Mouse (Mus musculus) intestine, embryonic 14.5 days (tissue): ENCODE data around the gene Ensa. TPM values are rescaled to one million over a fixed set of nuclear protein-coding genes. Genes with fewer than 3 reads are reported as not detected.
"Not testable (repeated sequence)": the region's sequence is repeated elsewhere in the genome, so short reads cannot be mapped to it uniquely, and the experiment has no call there.

ENCODE experiments used
- ATAC-seq: fragments of 200-750 bp; cut with Nextera tagmentation; replicated peaks from 2 replicates; pipeline ENCODE4 v1.8.0; 2017; ENCODE audit warnings: low read depth, moderate number of reproducible peaks, moderate TSS enrichment, moderate library complexity; ENCODE audit not compliant: low FRiP score, low TSS enrichment
- DNase-seq: peaks from one replicate; pipeline ENCODE4 v3.0.0-alpha.2; 2018; ENCODE audit warnings: low spot score
- H3K27ac ChIP-seq: fragments of 300-500 bp; sonication (generic); 2 replicates; pipeline ENCODE4 v1.5.1; 2014; ENCODE audit warnings: low read depth, mild to moderate bottlenecking, control low read depth
- H3K27me3 ChIP-seq: fragments of 300-500 bp; sonication (generic); replicated peaks from 2 replicates; pipeline ENCODE4 v1.6.1; 2014; ENCODE audit warnings: low read length, control low read depth; ENCODE audit not compliant: control insufficient read depth, insufficient read depth
- H3K36me3 ChIP-seq: fragments of 300-500 bp; sonication (generic); 2 replicates; pipeline ENCODE4 v1.6.1; 2014; ENCODE audit warnings: low read length, control low read depth; ENCODE audit not compliant: control insufficient read depth, insufficient read depth
- H3K4me1 ChIP-seq: fragments of 300-500 bp; sonication (generic); replicated peaks from 2 replicates; pipeline ENCODE4 v1.6.1; 2014; ENCODE audit warnings: low read length, control low read depth, mixed read lengths; ENCODE audit not compliant: control insufficient read depth, insufficient read depth
- H3K4me2 ChIP-seq: fragments of 300-500 bp; sonication (generic); 2 replicates; pipeline ENCODE4 v1.6.1; 2014; ENCODE audit warnings: low read length
- H3K4me3 ChIP-seq: fragments of 300-500 bp; sonication (generic); 2 replicates; pipeline ENCODE4 v1.5.1; 2014; ENCODE audit warnings: low read depth, low read length, control low read depth, mixed read lengths
- H3K9ac ChIP-seq: fragments of 300-500 bp; sonication (generic); 2 replicates; pipeline ENCODE4 v1.6.1; 2014; ENCODE audit warnings: mild to moderate bottlenecking, low read length
- H3K9me3 ChIP-seq: fragments of 300-500 bp; sonication (generic); 2 replicates; pipeline ENCODE4 v1.6.1; 2016; ENCODE audit warnings: low read length, control low read depth; ENCODE audit not compliant: control insufficient read depth
- WGBS: fragments of 180-500 bp; shearing (Covaris S2); extraction: QIAGEN DNeasy Blood & Tissue Kit; methylation state at CpG from one replicate; pipeline ENCODE4 v1.1.7; 2014; 5-methylcytosine and 5-hydroxymethylcytosine counted together
- polyA plus RNA-seq: library from polyadenylated mRNA; unstranded; fragments of >200 nt; fragmentation: Nextera tagmentation; extraction: Ambion mirVana; gene quantifications from 2 replicates; pipeline ENCODE4 v1.2.1, GENCODE M21; 2014

The Ensa gene
- polyA plus RNA-seq, 1 experiment from 2014 or later, result 71.8 TPM

DNA sequence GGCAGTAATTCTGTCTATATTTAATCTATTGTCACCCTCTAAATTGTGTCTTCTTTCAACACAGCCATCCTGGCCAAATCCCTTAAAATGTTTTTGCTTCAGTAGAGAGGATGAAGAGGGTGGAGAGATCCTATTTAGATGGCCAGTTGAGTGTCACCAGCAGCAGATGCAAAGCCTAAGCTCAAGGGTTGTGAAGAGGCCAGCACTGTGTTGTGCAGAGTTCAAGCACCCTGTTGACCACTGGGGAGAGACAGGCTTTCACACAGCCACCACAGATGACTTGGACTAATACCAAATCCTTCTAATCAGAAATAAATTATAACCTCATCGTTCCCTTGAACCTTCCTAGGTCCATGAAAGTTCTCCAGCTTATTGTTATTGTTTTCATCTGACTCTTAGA lies 6.3 kb upstream of the Ensa start:
- H3K4me3 ChIP-seq, result no peak overlapping the region
- H3K9ac ChIP-seq, result no peak overlapping the region
- H3K27me3 ChIP-seq, result no peaks in the 10 kb centered on the region
- H3K27ac ChIP-seq, result no peak overlapping the region
- no peak overlapping the region for H3K4me2 ChIP-seq
- DNase-seq (no peak), ATAC-seq (no peak)
- 48% methylated on average over 1 of the region's 1 CpGs for WGBS
- H3K9me3 ChIP-seq, result no peaks in the 10 kb centered on the region
- H3K4me1 ChIP-seq, result no peaks in the 10 kb centered on the region
- H3K36me3 ChIP-seq, result peaks cover 42% of the 10 kb centered on the region

DNA sequence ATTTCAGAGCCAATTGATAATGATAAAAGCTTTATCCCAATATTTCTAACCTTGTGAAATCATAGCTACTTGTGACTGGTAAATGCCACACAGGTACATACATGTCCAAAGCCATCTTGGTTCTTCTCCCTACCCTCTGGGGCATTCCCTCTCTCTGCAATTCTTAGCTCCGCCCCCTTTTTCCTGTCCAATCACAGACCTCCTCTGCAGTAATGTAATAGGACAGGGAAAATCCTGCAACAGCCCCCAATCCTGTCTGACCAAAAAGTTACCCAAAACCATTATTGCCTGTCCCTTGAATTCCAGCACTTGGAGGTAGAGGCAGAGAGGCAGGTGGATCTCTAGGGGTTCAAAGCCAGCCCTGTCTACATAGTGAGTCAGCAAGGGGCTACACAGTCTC lies 3.6 kb upstream of the Ensa start:
- Histone ChIP-seq H3K4me2 (no peak overlapping the region), H3K27ac (no peak overlapping the region), H3K4me1 (peaks cover 7% of the 10 kb centered on the region; the same call in 1 of the 2 replicates), H3K9ac (no peak overlapping the region), H3K9me3 (no peaks in the 10 kb centered on the region), H3K36me3 (peaks cover 35% of the 10 kb centered on the region), H3K27me3 (no peaks in the 10 kb centered on the region), H3K4me3 (no peak overlapping the region)
- WGBS, result 85% methylated on average over 1 of the region's 1 CpGs
- no peak for ATAC-seq
- DNase-seq, result no peak

DNA sequence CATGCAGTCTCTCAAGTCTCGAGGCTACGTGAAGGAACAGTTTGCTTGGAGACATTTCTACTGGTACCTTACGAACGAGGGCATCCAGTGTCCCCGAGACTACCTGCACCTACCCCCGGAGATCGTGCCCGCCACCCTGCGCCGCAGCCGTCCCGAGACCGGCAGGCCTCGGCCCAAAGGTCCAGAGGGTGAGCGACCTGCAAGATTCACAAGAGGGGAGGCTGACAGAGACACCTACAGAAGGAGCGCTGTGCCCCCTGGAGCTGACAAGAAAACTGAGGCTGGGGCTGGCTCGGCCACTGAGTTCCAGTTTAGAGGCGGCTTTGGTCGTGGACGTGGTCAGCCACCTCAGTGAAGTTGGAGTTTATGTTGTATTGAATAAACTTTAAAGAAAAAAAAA lies 2.4 kb upstream of the Ensa start:
- not testable (repeated sequence) for ATAC-seq
- WGBS, result 92% methylated on average over 19 of the region's 20 CpGs

DNA sequence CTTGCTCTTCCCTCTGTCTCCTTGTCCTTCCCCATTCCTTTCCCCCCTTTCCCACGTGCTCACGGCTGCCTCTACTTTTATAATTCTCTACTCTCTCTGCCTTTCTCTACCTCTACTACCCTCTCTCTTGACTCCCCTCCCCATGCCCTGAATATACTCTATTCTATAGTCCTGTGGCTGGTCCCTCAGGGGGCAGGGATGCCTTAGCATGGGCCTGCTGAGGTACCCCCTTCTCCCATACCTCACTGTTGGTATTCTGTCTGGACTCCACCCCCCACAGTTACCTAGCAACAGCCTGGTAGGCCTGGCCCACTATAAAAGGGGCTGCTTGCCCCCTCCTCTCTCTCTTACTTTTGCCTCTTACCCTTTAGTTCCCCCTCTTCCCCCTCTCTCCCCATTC lies 1.2 kb upstream of the Ensa start:
- H3K4me2 ChIP-seq, result no peak overlapping the region
- no peaks in the 10 kb centered on the region for H3K27me3 ChIP-seq
- DNase-seq (no peak), ATAC-seq (no peak)
- no peak overlapping the region for H3K4me3 ChIP-seq
- H3K27ac ChIP-seq, result no peak overlapping the region
- peaks cover 8% of the 10 kb centered on the region; the same call in 1 of the 2 replicates for H3K4me1 ChIP-seq
- H3K9ac ChIP-seq, result no peak overlapping the region
- peaks cover 33% of the 10 kb centered on the region for H3K36me3 ChIP-seq
- WGBS, result 56% methylated on average over 2 of the region's 2 CpGs
- no peaks in the 10 kb centered on the region for H3K9me3 ChIP-seq

More for the DNA sequence above, 2.4 kb upstream of the Ensa start:
- not testable (repeated sequence) for H3K27ac ChIP-seq, H3K9ac ChIP-seq, DNase-seq, H3K27me3 ChIP-seq, H3K9me3 ChIP-seq, H3K4me2 ChIP-seq, H3K4me3 ChIP-seq, H3K4me1 ChIP-seq
- H3K36me3 ChIP-seq, result peaks cover 32% of the 10 kb centered on the region

DNA sequence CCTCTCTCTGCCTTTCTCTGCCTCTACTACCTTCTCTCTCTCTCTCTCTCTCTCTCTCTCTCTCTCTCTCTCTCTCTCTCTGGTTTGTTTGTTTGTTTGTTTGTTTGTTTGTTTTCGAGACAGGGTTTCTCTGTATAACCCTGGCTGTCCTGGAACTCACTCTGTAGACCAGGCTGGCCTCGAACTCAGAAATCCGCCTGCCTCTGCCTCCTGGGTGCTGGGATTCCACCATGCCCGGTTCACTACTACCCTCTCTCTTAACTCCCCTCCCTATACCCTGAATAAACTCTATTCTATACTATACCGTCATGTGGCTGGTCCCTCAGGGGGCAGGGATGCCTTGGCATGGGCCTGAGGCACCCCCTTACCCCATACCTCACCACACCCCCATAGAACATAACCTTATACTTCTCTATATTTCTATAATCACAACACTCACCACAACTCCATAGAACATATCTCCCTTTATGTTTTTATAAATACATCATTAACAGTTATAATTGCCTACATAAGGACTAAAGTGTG lies 740 bp upstream of the Ensa start:
- H3K27ac ChIP-seq, result peak overlapping the region; percentile 88
- not testable (repeated sequence) for H3K9me3 ChIP-seq, DNase-seq, ATAC-seq, H3K27me3 ChIP-seq, H3K4me1 ChIP-seq
- H3K9ac ChIP-seq, result peak overlapping the region; percentile 47
- peak overlapping the region; percentile 64 for H3K4me3 ChIP-seq
- 66% methylated on average over 5 of the region's 5 CpGs for WGBS
- peaks cover 35% of the 10 kb centered on the region for H3K36me3 ChIP-seq
- peak overlapping the region; percentile 57 for H3K4me2 ChIP-seq

DNA sequence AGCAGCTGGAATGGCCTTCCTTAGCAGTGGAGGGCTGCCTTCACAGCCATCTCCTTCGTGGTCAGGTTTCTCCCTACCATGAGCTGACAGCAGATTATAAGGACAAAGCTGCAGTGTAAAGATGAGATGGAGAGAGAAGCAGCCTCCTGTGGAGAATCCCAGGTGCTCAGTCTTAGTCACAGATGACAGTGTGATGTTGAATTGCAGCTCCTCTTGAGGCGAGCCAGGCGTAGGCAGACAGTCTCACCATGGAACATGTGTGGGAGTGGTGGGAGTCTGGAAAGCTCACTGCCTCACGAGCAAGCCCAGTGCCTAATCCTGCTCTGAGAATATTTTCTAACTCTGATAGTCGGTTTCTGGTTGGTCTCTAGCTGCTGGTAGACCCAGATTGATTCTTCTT lies 3.0 kb downstream of the Ensa start:
- Histone ChIP-seq H3K36me3 (peaks cover 62% of the 10 kb centered on the region), H3K4me2 (no peak overlapping the region), H3K9me3 (no peaks in the 10 kb centered on the region), H3K9ac (no peak overlapping the region), H3K27me3 (no peaks in the 10 kb centered on the region), H3K4me1 (peaks cover 8% of the 10 kb centered on the region; the same call in 1 of the 2 replicates), H3K27ac (no peak overlapping the region), H3K4me3 (no peak overlapping the region)
- no peak for DNase-seq
- WGBS, result 78% methylated on average over 5 of the region's 5 CpGs
- no peak for ATAC-seq

DNA sequence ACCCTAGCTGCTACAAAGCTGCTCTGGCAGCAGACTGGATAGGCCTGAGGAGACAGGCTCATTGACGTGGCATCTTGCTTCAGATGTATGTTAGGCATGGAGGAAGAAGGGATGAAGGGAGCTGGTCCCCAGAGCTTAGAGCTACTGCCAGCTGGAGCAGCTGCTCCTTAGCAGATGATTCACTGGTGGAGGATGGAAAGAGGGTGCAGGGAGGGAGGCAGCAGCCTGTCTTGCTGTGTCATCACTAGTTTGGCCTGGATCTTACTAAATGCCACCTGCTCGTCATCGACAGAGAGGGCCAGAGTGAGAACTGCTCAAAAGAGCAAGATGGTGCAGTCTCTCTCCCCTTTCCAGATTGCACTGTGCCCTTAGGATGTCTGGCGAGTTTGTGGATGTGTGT lies 5.0 kb downstream of the Ensa start:
- H3K9me3 ChIP-seq, result no peaks in the 10 kb centered on the region
- ATAC-seq, result no peak
- no peak for DNase-seq
- no peak overlapping the region for H3K4me2 ChIP-seq
- H3K4me3 ChIP-seq, result no peak overlapping the region
- no peaks in the 10 kb centered on the region for H3K27me3 ChIP-seq
- 89% methylated on average over 4 of the region's 4 CpGs for WGBS
- peaks cover 81% of the 10 kb centered on the region for H3K36me3 ChIP-seq
- peaks cover 8% of the 10 kb centered on the region; the same call in 1 of the 2 replicates for H3K4me1 ChIP-seq
- H3K27ac ChIP-seq, result no peak overlapping the region
- H3K9ac ChIP-seq, result no peak overlapping the region

DNA sequence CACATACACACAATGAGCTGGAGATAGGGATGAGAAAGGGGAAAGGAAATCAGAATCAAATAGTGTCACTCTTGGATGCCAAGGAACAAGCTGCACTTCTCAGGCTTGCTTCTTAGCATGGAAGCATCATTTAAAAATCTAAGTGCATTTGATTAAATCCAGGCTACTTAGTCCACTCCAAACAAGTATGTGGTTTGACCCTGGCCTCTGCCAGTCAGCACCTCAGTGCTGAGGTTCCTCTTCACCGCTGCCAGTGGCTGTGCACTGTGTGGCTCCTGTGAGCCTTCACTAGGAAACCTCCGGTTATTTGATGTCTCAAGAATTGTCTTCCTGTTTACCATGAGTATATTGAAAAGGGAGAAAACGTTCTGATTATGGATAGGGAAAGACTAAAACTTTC lies 6.1 kb downstream of the Ensa start:
- 76% methylated on average over 3 of the region's 3 CpGs for WGBS
- H3K4me1 ChIP-seq, result peaks cover 5% of the 10 kb centered on the region; the same call in 1 of the 2 replicates
- H3K27ac ChIP-seq, result no peak overlapping the region
- H3K9me3 ChIP-seq, result no peaks in the 10 kb centered on the region
- no peak overlapping the region for H3K4me3 ChIP-seq
- ATAC-seq, result no peak
- H3K4me2 ChIP-seq, result no peak overlapping the region
- H3K36me3 ChIP-seq, result peaks cover 92% of the 10 kb centered on the region
- DNase-seq, result no peak
- H3K9ac ChIP-seq, result no peak overlapping the region
- no peaks in the 10 kb centered on the region for H3K27me3 ChIP-seq

DNA sequence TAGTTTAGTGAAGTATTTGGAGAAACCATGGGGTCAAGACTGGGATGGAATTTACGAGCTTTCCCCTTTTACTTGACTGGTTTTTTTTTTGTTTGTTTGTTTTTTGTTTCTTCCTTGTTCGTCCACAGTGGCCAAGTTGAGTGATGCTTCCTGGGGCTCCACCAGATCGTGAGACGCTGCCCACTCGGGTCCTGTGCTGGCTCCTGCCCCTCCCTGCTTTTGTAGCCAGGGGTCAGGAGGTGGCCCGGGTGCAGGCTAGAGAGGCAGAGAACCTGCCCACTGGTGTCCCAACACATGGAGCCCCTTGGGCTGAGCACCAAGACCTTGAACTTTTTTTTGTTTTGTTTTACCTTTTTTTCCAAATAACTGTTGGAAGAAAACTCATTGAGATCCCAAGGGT lies 6.5 kb downstream of the Ensa start:
- no peak for DNase-seq
- 68% methylated on average over 6 of the region's 6 CpGs for WGBS
- Histone ChIP-seq H3K9me3 (no peaks in the 10 kb centered on the region), H3K27me3 (no peaks in the 10 kb centered on the region), H3K4me3 (no peak overlapping the region), H3K36me3 (peaks cover 95% of the 10 kb centered on the region), H3K4me2 (no peak overlapping the region), H3K27ac (no peak overlapping the region), H3K4me1 (0 out of 2 replicates have a peak, but pooled peaks cover under 1% of the 10 kb centered on the region), H3K9ac (no peak overlapping the region)
- ATAC-seq, result no peak
